Mouse (Mus musculus) granulocyte monocyte progenitor cell, adult 5-6 weeks (primary cell): ENCODE data around the gene Eif2ak3. TPM values are rescaled to one million over a fixed set of nuclear protein-coding genes. Genes with fewer than 3 reads are reported as not detected.
"Not testable (repeated sequence)": the region's sequence is repeated elsewhere in the genome, so short reads cannot be mapped to it uniquely, and the experiment has no call there.

Source experiments
- ATAC-seq: replicated peaks from 2 replicates; pipeline ENCODE4 v1.8.0; 2016; ENCODE audit warnings: mild to moderate bottlenecking, moderate TSS enrichment, inconsistent platforms; ENCODE audit not compliant: poor library complexity, severe bottlenecking
- total RNA-seq, 2 experiments: library from RNA; stranded (forward) in 1 of 2; stranded (reverse) in 1 of 2; fragments of 200-712, 200-1000 nt in 1 of 2; fragments of >200 nt in 1 of 2; fragmentation: Nextera tagmentation in 1 of 2; gene quantifications; 2 replicates each; pipeline ENCODE4 v1.2.3; 2014 to 2017

The Eif2ak3 gene
- total RNA-seq (2014; fragmentation: Nextera tagmentation) (13.1 and 13.6 TPM in 2 replicates), total RNA-seq (2017) (21.2 and 24.4 TPM in 2 replicates)

DNA sequence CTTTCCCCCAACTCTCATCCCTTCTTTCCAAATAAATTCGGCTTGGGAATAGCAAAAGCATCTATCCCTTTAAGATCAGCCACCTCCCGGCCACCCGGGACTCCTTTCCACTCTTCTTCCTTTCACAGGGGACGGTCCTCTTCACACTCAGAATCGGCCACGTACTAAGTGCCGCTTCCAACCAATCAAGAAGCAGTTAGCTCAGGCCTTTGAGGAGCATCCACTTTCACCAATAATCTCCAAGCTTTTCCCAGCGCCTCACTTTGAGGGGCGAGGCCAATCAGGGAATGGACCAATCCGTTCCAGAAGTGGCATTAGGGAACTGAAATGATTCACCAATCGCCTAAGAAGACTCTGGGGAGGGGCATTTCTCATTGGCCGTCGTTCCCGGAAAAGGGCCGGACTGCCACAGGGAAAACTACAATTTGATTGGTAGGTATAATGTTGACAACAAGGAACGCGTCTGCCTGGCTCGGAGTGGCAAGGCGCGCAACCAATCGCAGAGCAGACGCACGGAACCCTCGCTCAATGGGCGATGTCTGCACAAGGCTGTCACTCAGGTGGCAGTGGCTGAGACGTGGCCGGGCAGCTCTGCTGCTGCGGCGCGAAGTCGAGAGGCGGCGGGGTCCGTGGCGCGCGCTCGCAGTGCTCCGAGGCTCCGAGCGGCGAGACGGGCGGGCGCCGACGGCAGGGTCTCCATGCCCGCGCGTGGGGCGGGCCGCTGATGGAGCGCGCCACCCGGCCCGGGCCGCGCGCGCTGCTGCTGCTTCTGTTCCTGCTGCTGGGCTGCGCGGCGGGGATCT lies at the start of gene Eif2ak3:
TSS of gene Eif2ak3 (plus strand) at position 514 of the 803 bp plus-strand sequence.
- ATAC-seq: peak; percentile 94

DNA sequence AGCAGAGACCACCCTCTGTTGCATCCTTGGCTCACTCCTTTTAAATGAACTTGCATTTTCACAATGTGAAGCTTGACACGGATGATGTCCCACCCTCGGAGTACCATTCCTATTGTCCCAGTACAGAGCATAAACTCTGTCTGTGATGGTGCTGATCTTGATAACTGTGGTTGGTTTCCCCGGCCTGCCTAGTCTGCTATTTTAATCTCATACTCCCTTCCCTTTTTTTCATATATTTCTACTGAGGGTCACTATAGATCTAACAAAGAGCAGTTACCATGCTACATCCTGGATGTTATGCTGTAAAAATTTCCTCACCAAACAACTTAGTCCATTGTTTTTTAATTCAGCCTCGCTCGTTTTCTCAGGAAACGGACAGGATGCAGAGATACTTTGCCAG lies 47.4 kb upstream of the Eif2ak3 start:
- ATAC-seq: no peak

DNA sequence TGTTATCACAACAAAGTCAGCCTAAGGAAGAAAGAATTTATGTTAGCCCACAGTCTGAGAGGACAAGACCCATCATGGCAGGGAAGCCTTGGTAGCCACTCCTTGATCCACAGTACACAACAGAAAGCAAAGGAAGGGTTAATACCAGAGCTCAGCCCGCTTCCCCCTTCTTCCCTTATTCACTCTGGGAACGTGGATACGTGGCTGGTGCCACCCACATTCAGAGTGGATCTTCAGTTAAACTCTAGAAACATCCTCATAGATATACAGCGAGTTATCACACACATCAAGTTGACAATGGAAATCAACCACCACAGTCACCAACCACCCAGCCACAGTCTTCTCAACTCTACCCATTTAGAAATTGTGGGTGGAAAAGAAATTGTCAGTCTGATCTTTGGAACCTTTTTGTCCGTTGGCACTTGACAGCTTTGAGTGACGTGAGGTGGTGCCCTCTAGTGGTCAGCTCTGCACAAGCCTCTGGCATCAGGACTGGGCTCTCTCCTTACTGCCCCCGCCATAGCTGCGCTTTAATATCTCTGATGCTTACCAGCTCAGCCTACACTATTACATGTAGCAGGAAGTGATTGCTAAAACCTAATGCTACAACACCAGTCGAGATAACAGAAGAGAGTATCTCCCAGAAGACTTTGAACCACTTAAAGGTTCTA lies 46.6 kb upstream of the Eif2ak3 start:
- ATAC-seq: peak; percentile 92

DNA sequence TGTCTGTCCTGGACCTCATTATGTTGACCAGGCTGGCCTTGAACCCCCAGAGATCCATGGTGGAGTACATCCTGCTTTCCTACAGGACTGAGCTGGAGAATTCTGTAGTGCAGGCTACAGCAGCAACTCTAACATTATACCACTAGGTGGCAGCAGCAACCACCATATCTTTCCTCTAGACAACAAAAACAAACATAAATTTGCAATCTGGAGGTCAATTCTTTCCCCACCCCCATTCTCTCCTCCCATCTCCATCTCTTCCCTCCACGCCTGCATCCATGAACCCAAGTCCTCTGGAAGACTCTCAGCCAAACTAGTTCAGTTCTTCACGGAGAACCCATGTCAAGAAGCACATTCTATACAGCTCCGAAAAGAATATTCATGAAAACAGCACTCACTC lies 39.7 kb upstream of the Eif2ak3 start:
- ATAC-seq: peak; percentile 77

DNA sequence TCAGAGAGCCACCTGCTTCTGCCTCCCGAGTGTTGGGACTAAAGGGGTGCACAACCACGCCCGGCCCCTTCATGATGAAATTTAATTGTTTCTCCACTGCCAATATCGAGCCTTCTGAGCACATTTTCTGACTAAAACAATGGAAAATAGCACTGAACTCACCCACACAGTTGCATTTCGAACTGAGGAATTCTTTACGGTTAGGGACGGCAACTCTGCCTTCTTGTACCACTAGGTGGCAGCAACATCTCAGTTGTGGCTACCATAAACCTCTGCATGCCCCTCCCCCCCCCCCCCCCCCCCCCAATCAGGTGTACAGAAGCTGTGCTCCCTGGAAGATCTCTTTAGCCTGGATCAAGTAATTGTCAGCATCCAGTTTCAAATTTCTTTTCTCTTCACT lies 39.0 kb upstream of the Eif2ak3 start:
- ATAC-seq: peak; percentile 55

DNA sequence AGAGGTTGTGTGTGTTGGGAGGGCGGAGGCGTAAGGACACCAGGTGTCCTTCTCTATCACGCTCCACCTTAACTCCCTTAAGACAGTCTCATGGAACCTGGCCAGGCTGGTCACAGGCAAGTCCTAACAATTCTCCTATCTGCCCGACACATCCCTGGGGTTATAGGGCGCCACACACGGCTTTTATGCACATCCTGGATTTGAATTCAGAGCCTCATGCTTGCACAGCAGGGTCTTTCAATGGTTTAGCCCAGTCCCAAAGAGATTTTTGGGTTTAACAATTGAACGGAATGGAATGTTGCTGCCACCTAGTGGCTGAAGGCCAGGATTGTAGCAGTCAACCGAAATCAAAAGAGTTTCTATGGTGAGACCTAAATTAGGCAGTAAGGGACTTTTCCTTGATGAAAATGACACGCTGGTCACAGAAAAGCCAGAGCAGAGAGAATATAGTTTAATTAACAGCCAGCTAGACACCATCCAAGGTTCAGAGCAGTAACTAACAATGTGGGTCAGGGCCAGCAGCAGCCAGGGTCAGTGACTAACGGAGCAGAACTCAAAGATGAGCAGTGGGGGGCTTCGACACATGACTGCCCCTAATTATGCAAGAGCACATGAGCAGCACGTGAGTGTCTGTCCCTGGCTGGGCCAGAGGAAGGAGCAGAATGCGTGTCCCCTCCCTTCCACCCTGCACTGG lies 38.3 kb upstream of the Eif2ak3 start:
- ATAC-seq: peak; percentile 74

DNA sequence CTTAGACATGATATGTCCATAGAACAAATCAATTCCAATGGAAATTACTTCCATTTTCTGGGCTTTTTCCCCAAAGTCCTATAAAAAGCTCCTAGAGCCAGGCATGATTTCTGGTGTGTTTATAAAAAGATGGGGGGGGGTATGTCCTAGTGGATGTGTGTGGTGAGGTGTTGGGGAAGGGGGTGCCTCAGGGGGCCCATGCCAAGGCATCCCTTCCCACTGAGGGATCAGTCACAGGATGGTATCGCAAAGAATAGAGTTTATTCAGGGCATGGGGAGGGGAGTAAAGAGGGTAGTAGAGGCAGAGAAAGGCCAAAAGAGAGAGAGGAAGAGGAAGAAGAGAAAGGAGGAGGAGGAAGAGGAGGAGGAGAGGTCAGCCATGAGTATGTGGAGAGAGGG lies 37.8 kb upstream of the Eif2ak3 start:
- ATAC-seq: no peak

DNA sequence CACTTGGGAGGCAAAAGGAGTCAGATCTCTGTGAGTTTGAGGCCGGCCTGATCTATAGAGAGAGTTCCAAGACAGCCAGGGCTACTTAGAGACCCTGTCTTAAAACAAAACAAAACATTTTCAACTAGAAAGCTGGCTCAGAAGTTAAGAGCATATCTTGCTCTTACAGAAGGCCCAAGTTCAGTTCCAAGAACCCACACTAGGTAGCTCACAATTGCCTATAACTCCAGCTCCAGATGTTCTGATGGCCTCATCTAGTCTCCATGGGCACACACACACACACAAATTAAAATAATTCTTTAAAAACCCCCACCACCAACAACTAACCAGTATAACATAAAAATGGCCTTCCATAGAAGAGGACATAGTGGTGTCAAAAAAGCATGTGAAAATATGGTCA lies 33.8 kb upstream of the Eif2ak3 start:
- ATAC-seq: no peak

DNA sequence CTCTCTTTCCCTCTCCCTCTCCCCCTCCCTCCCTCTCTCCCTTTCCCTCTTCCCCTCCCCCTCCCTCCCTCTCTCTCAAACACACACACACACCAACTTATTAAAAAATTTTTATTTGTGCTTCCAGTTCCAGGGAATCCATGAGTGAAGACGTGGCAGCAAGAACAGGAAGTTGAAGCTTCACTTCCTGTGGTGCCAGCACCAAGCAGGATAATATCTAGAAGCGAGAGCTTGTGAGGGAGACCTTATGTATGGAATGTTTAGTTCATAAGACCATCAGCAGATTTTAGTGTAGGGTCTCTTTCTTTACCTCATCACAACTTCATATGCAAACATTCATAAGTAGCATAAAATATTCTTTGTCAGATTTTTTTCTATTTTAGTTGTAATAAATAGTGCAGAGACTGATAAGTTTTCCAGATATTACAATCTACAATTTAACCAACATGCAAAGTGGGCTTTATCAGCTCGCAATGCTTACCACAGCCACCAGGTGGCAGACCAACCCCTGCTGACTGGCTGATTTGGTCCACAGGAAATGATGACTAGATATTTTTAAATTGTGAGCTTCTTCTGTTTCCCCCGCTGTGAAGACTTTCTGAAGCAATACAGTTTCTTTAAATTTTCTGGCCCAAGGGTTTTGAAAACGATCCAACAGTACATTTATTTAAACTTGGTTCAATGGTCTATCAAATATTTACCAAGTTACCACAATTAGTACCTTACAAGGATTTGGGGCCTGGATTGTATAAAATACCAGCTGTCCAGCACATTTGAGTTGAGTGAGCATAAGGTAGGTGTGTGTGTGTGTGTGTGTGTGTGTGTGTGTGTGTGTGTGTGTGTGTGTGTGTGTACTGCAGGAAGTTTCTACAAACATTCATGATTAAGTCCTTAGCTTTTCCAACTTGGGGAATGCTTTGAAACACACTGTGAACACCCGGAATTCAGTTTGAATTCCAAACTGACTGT lies 32.5 kb upstream of the Eif2ak3 start:
- ATAC-seq: peak; percentile 92

DNA sequence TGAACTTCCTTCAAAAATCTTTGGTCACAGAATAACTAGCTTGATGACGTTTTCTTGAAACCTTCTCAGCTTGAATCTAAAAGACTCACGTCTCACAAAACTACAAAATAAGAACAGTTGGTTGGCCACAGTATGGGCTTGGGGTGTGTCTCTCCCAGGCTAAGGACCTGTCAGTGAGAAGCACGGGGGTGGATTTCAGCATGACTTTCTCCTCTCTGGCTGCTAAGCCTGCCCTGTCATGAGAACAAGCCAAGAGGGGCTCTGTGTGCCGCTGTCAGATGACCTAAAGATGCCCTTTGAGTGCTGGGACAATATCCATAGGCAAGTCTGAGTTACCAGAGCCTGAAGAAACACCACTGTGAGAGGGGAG lies 31.8 kb upstream of the Eif2ak3 start:
- no peak for ATAC-seq

DNA sequence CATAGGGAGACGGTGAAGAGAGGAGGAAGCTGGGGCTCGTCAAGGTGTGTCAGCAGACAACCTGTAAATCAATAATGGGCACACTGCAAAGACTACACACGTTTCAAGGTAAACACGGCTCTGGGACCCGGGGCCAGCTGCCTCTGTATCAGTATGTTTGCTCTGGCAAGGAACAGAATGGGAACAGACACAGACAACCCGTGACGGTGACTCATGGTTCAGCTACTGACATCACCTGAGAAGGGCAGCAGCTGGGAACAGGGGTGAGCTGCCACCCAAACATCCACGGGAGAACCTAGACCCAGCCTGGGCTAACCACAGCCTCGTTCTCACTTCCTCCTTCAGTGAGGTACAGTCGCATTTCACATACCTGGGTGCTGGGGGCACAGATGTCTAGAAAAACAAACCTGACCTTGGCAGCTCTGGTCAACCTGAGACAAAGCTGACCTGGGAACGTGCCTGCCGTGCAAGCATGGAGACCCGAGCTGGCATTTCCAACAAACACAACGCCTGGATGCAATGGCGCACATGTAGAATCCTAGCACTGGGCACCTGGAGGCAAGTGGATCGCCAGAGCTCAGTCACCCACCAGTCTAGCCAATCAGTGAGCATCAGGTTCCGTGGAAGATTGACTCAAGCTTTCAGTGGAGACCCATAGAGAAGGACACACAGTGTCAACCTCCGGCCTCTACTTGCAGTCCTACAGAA lies 30.2 kb upstream of the Eif2ak3 start:
- ATAC-seq: peak; percentile 75

DNA sequence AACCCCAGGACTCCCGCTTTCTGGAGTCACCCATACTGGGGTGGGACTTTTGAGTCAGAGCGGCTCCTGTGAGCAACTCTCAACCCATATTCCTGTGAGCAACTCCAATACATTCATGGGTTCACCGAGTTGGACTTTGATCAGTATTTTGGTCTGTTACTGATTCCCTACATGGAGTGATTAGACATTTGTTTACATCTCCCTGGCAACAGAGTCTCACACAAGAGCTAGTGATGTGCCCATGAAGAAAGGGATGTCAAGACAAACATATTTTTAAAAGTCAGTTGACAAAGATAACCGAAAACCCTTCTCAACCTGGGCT lies 29.7 kb upstream of the Eif2ak3 start:
- no peak for ATAC-seq

DNA sequence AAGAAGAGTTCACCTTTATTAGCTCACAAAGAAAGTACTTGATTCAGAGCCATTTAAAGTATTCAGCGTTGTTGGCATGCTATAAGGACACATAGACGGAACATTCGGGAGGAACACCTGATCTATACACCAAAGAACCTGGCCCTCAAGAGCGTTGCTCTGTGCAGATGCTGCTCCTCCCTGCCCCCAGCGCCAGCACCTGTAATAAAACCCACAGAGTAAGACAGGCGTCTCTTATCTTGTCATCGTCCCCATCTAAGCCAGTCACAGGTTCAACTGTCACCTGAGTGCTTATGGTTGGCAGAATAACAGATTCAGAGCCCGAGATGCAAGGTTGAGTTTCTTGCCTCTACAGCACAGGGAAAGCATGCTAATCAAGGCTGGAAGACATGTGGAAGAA lies 28.8 kb upstream of the Eif2ak3 start:
- no peak for ATAC-seq

DNA sequence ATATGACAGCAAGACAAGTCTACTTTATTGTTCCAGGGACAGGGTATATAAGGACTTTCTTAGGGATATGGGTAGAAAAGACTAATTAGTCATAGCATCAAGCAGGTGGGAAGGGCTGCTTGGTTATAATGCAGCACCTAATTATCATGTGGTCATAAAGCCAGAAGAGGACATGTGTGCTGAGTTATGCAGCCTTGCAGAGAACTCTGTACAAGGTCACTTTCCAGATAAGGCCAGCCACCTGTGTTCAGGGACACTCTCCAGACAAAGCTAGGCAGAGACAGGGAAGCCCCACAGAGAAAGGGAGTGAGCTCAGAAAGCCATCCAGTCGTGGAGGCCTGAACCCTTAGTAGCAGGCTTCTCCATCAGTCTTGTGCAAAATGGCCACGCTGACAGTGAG lies 22.7 kb upstream of the Eif2ak3 start:
- ATAC-seq: no peak

DNA sequence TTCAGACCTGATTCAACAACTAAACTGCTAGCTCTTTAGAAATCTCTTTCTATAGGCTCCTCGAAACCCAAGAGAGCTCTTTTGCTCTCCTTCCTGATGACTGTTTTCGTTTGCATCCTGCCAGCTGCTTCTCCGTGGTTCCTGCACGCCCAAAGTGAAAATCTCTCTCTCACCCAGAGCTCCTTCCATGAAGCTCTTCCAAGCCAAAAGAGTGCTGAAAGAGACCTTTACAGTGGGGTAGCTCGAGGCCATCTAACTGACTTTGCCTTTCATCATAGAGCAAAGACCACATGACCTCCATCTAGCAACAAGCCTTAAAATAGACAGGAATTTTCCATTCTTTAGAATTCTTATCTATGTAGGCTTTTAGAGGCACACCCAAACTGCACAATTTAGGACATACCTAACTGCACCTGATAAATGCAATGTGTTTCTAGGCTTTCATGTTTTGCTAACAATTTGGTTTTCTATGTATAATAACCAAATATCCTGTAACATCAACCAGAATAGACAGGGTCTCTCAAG lies 21.9 kb upstream of the Eif2ak3 start:
- ATAC-seq: no peak

DNA sequence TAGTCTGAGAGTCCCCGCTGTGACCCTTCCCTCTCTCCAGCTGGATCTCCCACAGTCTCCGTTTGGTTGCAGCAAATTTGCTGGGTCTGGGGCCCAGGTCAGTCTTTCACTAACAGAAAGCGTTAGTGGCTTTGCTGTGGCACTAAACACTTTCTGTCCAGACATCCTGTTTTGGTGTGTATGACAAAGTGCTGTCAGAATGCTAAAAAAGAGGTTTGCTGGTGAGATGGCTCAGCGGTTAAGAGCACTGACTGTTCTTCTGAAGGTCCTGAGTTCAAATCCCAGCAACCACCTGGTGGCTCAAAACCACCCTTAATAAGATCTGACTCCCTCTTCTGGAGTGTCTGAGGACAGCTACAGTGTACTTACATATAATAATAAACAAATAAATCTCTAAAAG lies 21.0 kb upstream of the Eif2ak3 start:
- ATAC-seq: not testable (repeated sequence)

DNA sequence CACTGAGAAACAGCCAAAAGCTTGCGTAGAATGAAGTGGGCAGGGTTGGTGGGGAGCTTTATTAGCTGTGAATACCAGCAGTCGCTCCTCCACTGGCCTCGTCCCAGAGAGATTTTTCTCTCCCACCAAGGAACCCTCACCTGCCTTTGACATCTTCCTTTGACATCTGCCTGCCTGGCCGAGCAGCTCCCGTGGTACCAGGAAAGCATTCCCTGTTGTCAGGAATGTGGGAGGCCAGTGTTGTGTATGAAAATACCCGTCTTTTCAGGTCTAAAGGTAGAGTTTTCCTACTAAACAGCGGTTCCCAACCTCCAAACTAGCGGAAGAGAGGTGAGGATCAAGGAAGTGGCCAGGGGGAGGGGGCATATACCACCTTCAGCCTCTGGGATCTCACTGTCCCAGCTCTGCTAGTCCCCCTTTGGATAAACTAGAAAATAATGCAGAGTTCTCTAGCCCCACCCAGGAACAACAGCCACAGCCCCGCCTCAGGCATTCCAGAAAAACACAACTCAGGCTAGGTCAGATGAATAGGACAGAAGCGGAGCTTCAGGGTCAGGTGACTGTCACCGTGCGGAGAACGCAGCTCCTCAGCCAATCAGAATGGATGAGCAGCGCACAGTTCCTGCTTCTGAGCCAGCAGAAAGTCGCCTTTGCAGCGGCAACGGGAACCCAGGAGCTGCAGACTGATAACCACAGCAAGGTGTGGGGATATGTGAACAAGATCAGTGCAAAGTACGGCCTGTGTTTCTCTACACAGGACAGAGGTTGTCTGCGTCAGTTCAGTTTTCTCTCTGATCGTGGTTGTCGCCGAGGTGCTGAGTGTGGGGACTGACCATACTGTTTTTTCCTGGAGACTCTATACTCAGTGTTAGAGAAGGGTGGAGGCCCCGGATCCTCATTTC lies 20.0 kb upstream of the Eif2ak3 start:
- peak; percentile 97 for ATAC-seq

DNA sequence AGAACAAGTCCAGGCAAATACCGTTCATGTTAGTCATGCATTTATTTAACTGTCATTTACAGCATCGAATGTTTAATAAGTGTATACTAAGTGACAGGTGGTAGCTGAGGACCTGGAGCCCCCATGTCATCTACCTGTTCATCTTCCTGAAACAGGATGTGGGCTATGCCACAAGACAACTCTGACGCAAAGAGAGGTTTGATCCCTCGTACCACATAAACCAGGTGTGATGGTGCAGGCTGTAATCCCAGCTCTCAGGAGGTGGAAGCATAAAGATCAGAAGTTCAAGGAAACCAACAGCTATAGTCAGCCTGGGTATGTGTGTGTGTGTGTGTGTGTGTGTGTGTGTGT lies 19.4 kb upstream of the Eif2ak3 start:
- peak; percentile 14; the same call in 1 of the 2 replicates for ATAC-seq

DNA sequence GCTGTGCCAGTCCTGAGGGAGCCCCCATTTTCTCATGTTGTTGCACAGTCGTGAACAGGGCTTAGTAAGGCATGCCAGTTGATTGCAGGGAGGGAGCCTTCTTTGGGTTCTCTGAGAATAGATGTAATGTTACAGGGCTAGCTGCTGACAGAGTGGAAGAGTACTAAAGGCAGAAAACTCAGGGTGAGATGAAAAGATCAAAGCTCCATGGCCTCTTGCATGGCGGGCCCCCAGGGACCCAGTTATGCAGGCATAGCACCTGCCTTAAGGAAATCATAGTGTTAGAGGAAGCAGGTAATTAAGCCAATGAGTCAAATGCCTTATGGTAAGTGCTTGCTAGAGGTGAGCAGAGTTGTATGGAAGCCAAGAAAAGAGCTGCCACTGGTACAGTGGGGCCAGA lies 14.9 kb upstream of the Eif2ak3 start:
- no peak for ATAC-seq
